Mouse (Mus musculus) lung, adult 2 months (tissue): ENCODE measurements around the gene Xpa. TPM values are rescaled to one million over a fixed set of nuclear protein-coding genes. Genes with fewer than 3 reads are reported as not detected.

Experiments used
- DNase-seq: peaks from one replicate; pipeline ENCODE4 v3.0.0; 2022
- H3K4me1 ChIP-seq: fragments of 200-500 bp; 2 replicates; pipeline ENCODE4 v1.6.1; 2011; ENCODE audit warnings: low read length; ENCODE audit not compliant: control insufficient read depth, insufficient read depth
- H3K4me3 ChIP-seq: fragments of 200-500 bp; replicated peaks from 2 replicates; pipeline ENCODE3; 2011; ENCODE audit warnings: low read depth, mild to moderate bottlenecking, control low read depth, low read length; ENCODE audit errors: extremely low read depth
- CTCF ChIP-seq: fragments of 200-500 bp; IDR thresholded peaks from 2 replicates; pipeline ENCODE4 v1.5.1; 2011; ENCODE audit warnings: mild to moderate bottlenecking, low read length, control low read depth; ENCODE audit not compliant: insufficient read depth
- POLR2A ChIP-seq: fragments of 200-500 bp; IDR thresholded peaks from 2 replicates; pipeline ENCODE4 v1.6.1; 2011; ENCODE audit warnings: low read depth, mild to moderate bottlenecking, control low read depth, low read length, borderline replicate concordance; ENCODE audit errors: extremely low read depth
- WGBS: fragments of 180-500 bp; shearing (Covaris S2); methylation state at CpG from one replicate; pipeline ENCODE4 v1.1.7; 2018; 5-methylcytosine and 5-hydroxymethylcytosine counted together
- polyA plus RNA-seq: library from polyadenylated mRNA; depleted of rRNA; stranded (reverse); fragments of >200 nt; gene quantifications from 2 replicates; pipeline ENCODE4 v1.2.3, GENCODE M21; 2012; rRNA removed

The Xpa gene
- polyA plus RNA-seq, 1 experiment, result 21.2 TPM

DNA sequence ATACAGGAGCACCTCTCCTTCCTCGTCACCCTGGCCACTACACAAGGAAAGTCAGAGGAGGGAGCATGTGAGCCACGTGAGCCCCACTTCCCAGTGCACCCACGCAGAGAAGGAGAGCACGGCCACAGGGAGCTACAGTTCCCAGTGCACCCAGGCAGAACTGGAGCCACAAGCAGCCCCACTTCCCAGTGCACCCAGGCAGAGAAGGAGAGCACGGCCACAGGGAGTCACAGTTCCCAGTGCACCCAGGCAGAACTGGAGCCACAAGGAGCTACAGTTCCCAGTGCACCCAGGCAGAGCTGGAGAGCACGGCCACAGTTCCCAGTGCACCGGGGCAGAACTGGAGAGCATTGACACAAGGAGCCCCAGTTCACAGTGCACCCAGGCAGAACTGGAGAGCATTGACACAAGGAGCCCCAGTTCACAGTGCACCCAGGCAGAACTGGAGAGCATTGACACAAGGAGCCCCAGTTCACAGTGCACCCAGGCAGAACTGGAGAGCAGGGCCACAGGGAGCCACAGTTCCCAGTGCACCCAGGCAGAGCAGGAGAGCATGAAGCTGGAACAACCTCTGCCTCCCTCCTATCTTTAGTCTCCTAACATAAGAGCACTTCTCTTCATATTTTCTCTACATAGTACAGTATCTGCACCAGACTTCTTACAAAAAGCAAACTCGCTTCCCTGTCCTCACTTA lies 66.7 kb downstream of the Xpa start:
- TF ChIP-seq POLR2A (no peak), CTCF (no peak)
- WGBS, result 89% methylated on average over 8 of the region's 8 CpGs

DNA sequence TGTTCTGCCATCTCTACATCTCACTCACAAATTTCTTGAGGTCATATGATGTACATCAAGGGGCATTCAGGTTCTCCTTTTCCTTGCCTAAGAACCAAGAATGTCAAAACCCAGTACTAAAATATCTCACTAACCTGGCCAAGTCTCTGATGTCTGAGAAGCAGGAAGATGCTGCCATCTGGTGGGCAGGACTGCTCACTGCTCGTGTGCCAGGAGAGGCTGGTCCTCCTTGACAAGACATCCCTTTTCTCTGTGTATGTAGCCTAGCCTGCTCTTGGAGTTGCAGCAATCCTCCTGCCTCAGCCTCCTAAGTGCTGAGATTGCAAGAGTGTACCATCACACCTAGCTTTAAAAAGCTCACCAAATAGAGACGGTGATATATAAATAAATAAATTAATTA lies 69.6 kb downstream of the Xpa start:
- WGBS, result 45% methylated on average over 2 of the region's 2 CpGs
- no peaks in the 10 kb centered on the region for H3K4me1 ChIP-seq
- TF ChIP-seq CTCF (peak; percentile 99), POLR2A (no peak)
- DNase-seq, result peak; percentile 57
- H3K4me3 ChIP-seq, result no peak overlapping the region

More for the DNA sequence above, 66.7 kb downstream of the Xpa start:
- Histone ChIP-seq H3K4me3 (no peak overlapping the region), H3K4me1 (no peaks in the 10 kb centered on the region)
- no peak for DNase-seq

DNA sequence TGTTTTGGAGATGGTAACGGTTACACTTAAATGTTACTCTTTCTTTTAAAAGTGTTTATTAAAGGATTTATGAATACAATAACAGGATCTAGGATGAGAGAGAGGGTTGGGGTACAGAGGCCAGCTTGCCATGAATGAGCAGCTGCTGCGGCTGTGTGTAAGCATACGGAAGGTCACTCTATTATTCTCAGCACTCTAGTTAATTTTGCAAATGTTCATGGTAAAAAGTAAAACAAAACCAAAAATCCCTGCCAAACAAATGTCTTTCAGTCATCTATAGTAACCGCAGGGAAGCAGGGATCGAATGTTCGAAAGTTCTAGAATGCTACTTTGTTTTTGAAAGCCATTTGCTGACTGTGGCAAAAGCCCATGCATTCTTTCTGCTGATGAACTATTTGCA lies 72.8 kb downstream of the Xpa start:
- H3K4me3 ChIP-seq, result no peak overlapping the region
- TF ChIP-seq CTCF, result no peak
- no peak for TF ChIP-seq POLR2A
- no peak for DNase-seq
- 80% methylated on average over 6 of the region's 6 CpGs for WGBS
- H3K4me1 ChIP-seq, result no peaks in the 10 kb centered on the region

DNA sequence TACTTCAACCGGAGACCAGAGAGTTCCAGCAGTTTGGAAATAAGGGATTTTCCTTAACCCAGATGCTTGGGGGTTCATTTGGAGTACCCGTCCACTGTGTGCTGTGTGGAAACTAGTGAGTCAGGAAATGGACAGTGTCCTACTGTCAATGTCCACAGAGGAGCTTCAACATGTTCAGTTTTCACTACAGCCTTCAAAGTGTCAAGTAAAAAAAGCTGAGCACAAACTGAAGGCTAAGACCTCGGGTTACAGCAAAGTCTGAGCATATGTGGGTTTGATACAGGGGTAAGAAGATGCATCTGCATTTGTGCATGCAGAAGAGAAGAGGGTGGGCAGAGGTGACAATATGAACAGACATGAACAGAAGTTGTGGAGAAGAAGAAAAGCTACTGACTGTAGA lies 75.3 kb downstream of the Xpa start:
- TF ChIP-seq CTCF (no peak), POLR2A (no peak)
- WGBS, result 88% methylated on average over 3 of the region's 3 CpGs
- no peak overlapping the region for H3K4me3 ChIP-seq
- DNase-seq, result no peak
- no peaks in the 10 kb centered on the region for H3K4me1 ChIP-seq

DNA sequence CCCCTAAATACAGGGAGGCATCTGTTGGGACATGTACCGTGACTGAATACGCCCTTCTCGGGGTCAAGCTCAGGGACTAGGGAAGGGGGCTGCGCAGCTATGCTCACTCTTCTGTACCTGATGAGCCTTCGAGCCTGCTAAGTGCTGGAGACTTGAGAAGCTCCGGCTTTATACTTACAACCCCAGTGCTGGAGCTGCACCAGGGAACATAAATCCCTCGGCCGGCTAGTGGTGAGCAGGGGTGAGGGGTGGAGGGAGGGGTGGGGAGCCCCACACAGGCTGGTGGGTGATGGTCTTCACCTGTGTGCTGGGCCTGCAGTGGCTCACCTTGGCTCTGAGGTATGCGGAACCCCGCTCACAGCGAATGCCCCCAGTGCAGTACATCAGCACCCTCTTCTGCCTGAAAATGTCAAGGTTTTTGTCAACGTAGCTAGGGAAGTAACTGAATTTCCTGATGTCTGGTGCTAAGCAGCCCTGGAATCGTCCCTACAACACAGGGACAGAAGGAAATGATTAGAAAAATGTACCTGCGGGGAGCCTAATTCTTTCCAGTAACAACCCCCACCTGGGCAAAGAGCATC lies 76.5 kb downstream of the Xpa start:
- TF ChIP-seq CTCF (no peak), POLR2A (no peak)
- 94% methylated on average over 14 of the region's 14 CpGs for WGBS
- no peak overlapping the region for H3K4me3 ChIP-seq
- H3K4me1 ChIP-seq, result no peaks in the 10 kb centered on the region
- DNase-seq, result no peak

DNA sequence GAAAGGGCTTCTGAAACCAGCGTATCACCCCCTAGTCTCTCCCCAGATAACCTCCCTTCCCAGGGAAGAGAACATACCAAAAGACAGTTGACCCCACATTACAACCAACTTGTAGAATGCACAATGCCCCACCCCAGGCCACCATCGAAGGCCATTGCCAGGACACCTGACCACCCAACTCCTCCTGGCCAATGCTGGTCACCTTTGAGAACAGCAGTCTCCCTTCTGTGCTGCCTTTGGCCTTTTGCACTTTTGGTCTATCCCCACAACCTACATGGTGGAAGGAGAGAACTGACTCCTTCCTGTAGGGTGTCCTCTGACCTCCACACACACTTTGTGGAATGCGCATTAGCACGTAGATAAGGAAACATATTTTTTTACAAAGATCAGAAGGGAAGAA lies 78.6 kb downstream of the Xpa start:
- DNase-seq, result no peak
- Histone ChIP-seq H3K4me1 (no peaks in the 10 kb centered on the region), H3K4me3 (no peak overlapping the region)
- TF ChIP-seq POLR2A (no peak), CTCF (no peak)
- 91% methylated on average over 4 of the region's 4 CpGs for whole genome bisulfite sequencing

DNA sequence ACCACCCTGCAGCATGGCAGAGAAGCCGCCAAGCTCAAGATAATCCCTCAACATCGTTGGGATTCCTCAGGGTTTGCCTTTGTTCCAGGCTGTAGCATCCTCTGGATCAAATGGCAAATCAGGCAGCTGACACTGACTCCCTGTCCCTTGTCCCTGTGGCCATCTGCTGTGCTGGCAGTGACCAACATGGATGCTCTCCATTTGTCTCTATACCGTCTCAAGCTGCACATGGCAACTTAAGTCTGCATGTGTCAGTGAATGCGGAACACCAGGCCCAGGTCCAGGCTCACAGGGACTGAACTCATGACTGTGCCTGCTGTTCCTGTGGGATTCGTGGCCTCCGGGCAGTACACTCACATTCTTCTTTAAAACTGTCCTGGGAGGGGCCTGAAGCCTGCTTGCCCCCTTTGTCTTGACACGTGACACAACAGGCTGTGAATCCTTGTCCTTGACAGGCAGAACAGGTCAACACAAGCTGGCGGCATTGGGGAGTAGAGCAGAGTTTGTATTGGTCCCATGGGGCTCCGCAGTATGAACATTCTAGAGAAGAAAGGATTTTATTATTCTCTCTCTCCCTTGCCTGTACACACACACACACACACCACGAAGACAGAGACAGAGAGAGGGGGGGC lies 79.5 kb downstream of the Xpa start:
- TF ChIP-seq CTCF (no peak), POLR2A (no peak)
- WGBS, result 80% methylated on average over 10 of the region's 10 CpGs
- DNase-seq, result no peak

DNA sequence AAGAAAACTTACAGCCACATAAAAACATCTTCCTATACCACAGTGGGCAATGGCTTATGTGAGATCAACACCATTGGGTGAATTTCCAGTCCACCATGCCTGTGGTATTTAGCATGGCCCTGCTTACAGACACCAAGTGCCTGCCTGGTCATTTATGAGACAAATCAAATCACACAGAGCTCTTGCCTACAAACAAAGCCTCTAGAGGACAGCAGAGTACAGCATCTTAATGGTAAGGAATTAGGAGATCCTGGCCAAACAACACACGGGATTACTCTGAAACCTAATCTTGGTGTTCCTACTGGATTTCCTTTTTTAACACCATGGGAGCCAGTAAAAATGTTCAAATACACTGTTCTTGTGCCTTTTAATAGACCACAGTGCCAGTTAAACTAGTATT lies 80.8 kb downstream of the Xpa start:
- H3K4me3 ChIP-seq, result no peak overlapping the region
- no peak for DNase-seq
- TF ChIP-seq POLR2A (no peak), CTCF (no peak)
- WGBS, result 57% methylated on average over 1 of the region's 1 CpGs
- no peaks in the 10 kb centered on the region for H3K4me1 ChIP-seq

More for the DNA sequence above, 79.5 kb downstream of the Xpa start:
- H3K4me3 ChIP-seq, result no peak overlapping the region
- H3K4me1 ChIP-seq, result no peaks in the 10 kb centered on the region

DNA sequence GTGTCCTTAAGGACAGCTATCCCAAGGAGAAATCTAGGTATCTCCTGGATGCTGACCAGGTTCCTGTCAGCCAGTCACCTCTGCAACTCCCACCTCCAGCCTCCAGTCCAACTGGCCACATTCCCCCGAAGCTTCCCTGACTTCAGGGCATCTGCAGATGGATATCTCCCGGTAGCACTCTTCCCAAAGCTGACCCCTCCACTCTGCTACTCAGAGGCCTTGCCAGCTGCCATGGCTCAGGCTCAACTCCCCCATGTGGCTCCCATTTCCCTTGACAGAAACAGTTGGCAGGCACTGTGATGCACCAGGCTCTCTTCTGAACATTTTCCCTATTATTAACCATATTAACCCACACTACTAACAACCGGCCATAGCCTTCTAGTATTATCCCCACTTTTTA lies 84.8 kb downstream of the Xpa start:
- Histone ChIP-seq H3K4me1 (no peaks in the 10 kb centered on the region), H3K4me3 (no peak overlapping the region)
- no peak for DNase-seq
- WGBS, result 51% methylated on average over 3 of the region's 3 CpGs
- TF ChIP-seq POLR2A (no peak), CTCF (no peak)

DNA sequence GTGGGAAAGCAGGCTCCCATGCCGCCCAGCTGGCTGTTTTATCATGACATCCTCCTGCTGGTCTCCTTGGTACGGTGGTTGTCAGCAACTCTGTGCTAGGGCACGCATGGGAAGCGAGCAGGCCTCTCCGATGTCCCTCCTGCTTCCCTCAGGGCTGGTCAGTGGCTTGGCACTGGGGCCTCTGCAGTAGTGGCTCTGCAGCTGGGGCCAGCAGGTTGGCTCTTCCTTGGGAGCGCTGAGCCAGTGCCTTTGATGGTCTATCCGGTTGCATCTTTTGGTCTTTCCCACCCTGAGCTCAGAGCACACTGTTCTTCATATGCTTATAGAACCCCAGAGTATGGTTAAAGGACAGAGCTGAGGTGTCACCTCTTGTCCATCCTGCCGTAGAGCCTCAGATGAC lies 86.0 kb downstream of the Xpa start:
- TF ChIP-seq CTCF (no peak), POLR2A (no peak)
- no peaks in the 10 kb centered on the region for H3K4me1 ChIP-seq
- WGBS, result 87% methylated on average over 8 of the region's 8 CpGs
- H3K4me3 ChIP-seq, result no peak overlapping the region
- no peak for DNase-seq

Other genes with a start within 250 kb of the Xpa start
- gene Tdrd7, start 231.0 kb downstream of the Xpa start, polyA plus RNA-seq, result 12.6 and 19.1 TPM in 2 replicates
- 17.1 and 22.3 TPM in 2 replicates for gene Tmod1, start 157.4 kb downstream of the Xpa start, polyA plus RNA-seq
- gene Ncbp1, start 57.7 kb downstream of the Xpa start, polyA plus RNA-seq, result 11.6 and 19.3 TPM in 2 replicates
- gene Tstd2, start 57.6 kb downstream of the Xpa start, polyA plus RNA-seq, result 11.0 and 13.2 TPM in 2 replicates
- 1.6 TPM in 1 of 2 replicates, not detected in the other for gene Foxe1, start 147.3 kb upstream of the Xpa start, polyA plus RNA-seq
- gene Trmo, start 193.1 kb upstream of the Xpa start, polyA plus RNA-seq, result 4.3 and 5.5 TPM in 2 replicates
- not detected in 2 replicates for gene Hemgn, start 217.2 kb upstream of the Xpa start, polyA plus RNA-seq